Mouse (Mus musculus) CH12.LX (cell line): ENCODE data around the gene Dhx15. TPM values are rescaled to one million over a fixed set of nuclear protein-coding genes. Genes with fewer than 3 reads are reported as not detected.

ENCODE experiments used
- DNase-seq: peaks from one replicate; pipeline ENCODE4 v3.0.0-alpha.2; 2013; ENCODE audit errors: extremely low read depth
- H3K27ac ChIP-seq: 2 replicates; pipeline ENCODE4 v1.5.1; 2012; ENCODE audit warnings: low read depth, mild to moderate bottlenecking, control low read depth, moderate library complexity; ENCODE audit not compliant: insufficient read depth
- H3K27me3 ChIP-seq: replicated peaks from 2 replicates; pipeline ENCODE3; 2012; ENCODE audit warnings: inconsistent platforms
- H3K36me3 ChIP-seq, 2 experiments: replicated peaks in 1 of 2; 2 replicates each; pipeline versions ENCODE3 to v1.6.1; 2012; ENCODE audit warnings: inconsistent platforms in 1 of 2, low read length in 1 of 2, mild to moderate bottlenecking in 1 of 2, mixed read lengths in 1 of 2, moderate library complexity in 1 of 2; ENCODE audit not compliant: control insufficient read depth in 1 of 2, insufficient read depth in 1 of 2
- H3K4me1 ChIP-seq, 2 experiments: 2 replicates each; pipeline ENCODE4 v1.6.1; 2012; ENCODE audit warnings: inconsistent platforms in 1 of 2, moderate library complexity in 1 of 2; ENCODE audit not compliant: insufficient read depth in 2 of 2, control insufficient read depth in 1 of 2
- H3K4me2 ChIP-seq: 2 replicates; pipeline ENCODE4 v1.6.1; 2012; ENCODE audit warnings: low read depth, mild to moderate bottlenecking, control low read depth; ENCODE audit not compliant: poor library complexity, insufficient read depth, severe bottlenecking
- H3K4me3 ChIP-seq, 3 experiments: fragments of 150-350 bp in 1 of 3; sonication (generic) in 1 of 3; replicated peaks in 1 of 3; 2 replicates each; pipeline versions ENCODE3 to v1.5.1; 2011 to 2012; ENCODE audit warnings: low read depth in 2 of 3, low read length in 2 of 3, mild to moderate bottlenecking in 2 of 3, moderate library complexity in 2 of 3, control low read depth in 1 of 3, improper control_type of control experiment in 1 of 3, inconsistent platforms in 1 of 3, mixed read lengths in 1 of 3; ENCODE audit not compliant: poor library complexity in 1 of 3
- H3K79me2 ChIP-seq: replicated peaks from 2 replicates; pipeline ENCODE4 v1.6.1; 2012; ENCODE audit warnings: mild to moderate bottlenecking, moderate library complexity; ENCODE audit not compliant: control insufficient read depth, poor library complexity, insufficient read depth, severe bottlenecking; ENCODE audit errors: extremely low read depth
- H3K9ac ChIP-seq: 2 replicates; pipeline ENCODE4 v1.6.1; 2012; ENCODE audit warnings: low read depth, mild to moderate bottlenecking, control low read depth, moderate library complexity; ENCODE audit not compliant: insufficient read depth
- H3K9me3 ChIP-seq: replicated peaks from 2 replicates; pipeline ENCODE3; 2012; ENCODE audit warnings: low read length, inconsistent platforms, mixed read lengths
- CHD1 ChIP-seq: IDR thresholded peaks from 2 replicates; pipeline ENCODE4 v1.6.1; 2012; ENCODE audit warnings: low read depth, low read length, improper control_type of control experiment, inconsistent platforms
- CHD2 ChIP-seq: IDR thresholded peaks from 2 replicates; pipeline ENCODE4 v1.6.1; 2011; ENCODE audit warnings: low read length, improper control_type of control experiment
- CTCF ChIP-seq, 2 experiments: IDR thresholded peaks in 1 of 2; conservative IDR thresholded peaks in 1 of 2; 2 replicates each; pipeline ENCODE4 v1.5.1; 2011 to 2012; ENCODE audit warnings: low read depth in 2 of 2, low read length in 2 of 2, improper control_type of control experiment in 1 of 2, inconsistent platforms in 1 of 2, mild to moderate bottlenecking in 1 of 2, moderate library complexity in 1 of 2
- E2F4 ChIP-seq: IDR thresholded peaks from 2 replicates; pipeline ENCODE4 v1.6.1; 2011; ENCODE audit warnings: low read depth, low read length, improper control_type of control experiment; ENCODE audit not compliant: insufficient replicate concordance
- ELF1 ChIP-seq: IDR thresholded peaks from 2 replicates; pipeline ENCODE4 v1.6.1; 2014; ENCODE audit warnings: low read depth, mild to moderate bottlenecking, inconsistent platforms, low read length, improper control_type of control experiment
- ETS1 ChIP-seq: conservative IDR thresholded peaks from 2 replicates; pipeline ENCODE4 v1.6.1; 2012; ENCODE audit warnings: low read depth, mild to moderate bottlenecking, inconsistent platforms, low read length, improper control_type of control experiment, moderate library complexity
- GABPA ChIP-seq: IDR thresholded peaks from 2 replicates; pipeline ENCODE4 v1.6.1; 2012; ENCODE audit warnings: low read depth, low read length, improper control_type of control experiment, inconsistent platforms; ENCODE audit not compliant: insufficient replicate concordance
- HCFC1 ChIP-seq: IDR thresholded peaks from 2 replicates; pipeline ENCODE4 v1.6.1; 2012; ENCODE audit warnings: low read depth, mild to moderate bottlenecking, inconsistent platforms, low read length, improper control_type of control experiment
- JUND ChIP-seq: conservative IDR thresholded peaks from 2 replicates; pipeline ENCODE4 v1.6.1; 2011; ENCODE audit warnings: low read depth, low read length, improper control_type of control experiment
- KAT2A ChIP-seq: IDR thresholded peaks from 2 replicates; pipeline ENCODE4 v1.6.1; 2012; ENCODE audit warnings: low read length, improper control_type of control experiment, inconsistent platforms; ENCODE audit not compliant: insufficient replicate concordance
- MAFK ChIP-seq: IDR thresholded peaks from 2 replicates; pipeline ENCODE4 v1.6.1; 2011; ENCODE audit warnings: low read length, improper control_type of control experiment; ENCODE audit not compliant: insufficient replicate concordance
- MAX ChIP-seq: IDR thresholded peaks from 2 replicates; pipeline ENCODE4 v1.6.1; 2011; ENCODE audit warnings: low read length, improper control_type of control experiment
- MAZ ChIP-seq: IDR thresholded peaks from 2 replicates; pipeline ENCODE4 v1.6.1; 2012; ENCODE audit warnings: low read depth, mild to moderate bottlenecking, inconsistent platforms, low read length, improper control_type of control experiment, moderate library complexity
- MEF2A ChIP-seq: IDR thresholded peaks from 2 replicates; pipeline ENCODE4 v1.6.1; 2014; ENCODE audit warnings: low read depth, mild to moderate bottlenecking, inconsistent platforms, low read length, improper control_type of control experiment, borderline replicate concordance
- MXI1 ChIP-seq: IDR thresholded peaks from 2 replicates; pipeline ENCODE4 v1.6.1; 2011; ENCODE audit warnings: mild to moderate bottlenecking, low read depth, low read length, improper control_type of control experiment
- NELFE ChIP-seq: IDR thresholded peaks from 2 replicates; pipeline ENCODE4 v1.6.1; 2011; ENCODE audit warnings: low read depth, low read length, improper control_type of control experiment
- NRF1 ChIP-seq: IDR thresholded peaks from 2 replicates; pipeline ENCODE4 v1.6.1; 2014; ENCODE audit warnings: low read depth, mild to moderate bottlenecking, inconsistent platforms, low read length, improper control_type of control experiment, moderate library complexity
- PAX5 ChIP-seq: IDR thresholded peaks from 2 replicates; pipeline ENCODE4 v1.6.1; 2012; ENCODE audit warnings: low read length, inconsistent platforms, mixed read lengths
- POLR2A ChIP-seq: IDR thresholded peaks from 2 replicates; pipeline ENCODE4 v1.6.1; 2011; ENCODE audit warnings: low read depth, mild to moderate bottlenecking, improper control_type of control experiment, low read length
- POLR2AphosphoS2 ChIP-seq: IDR thresholded peaks from 2 replicates; pipeline ENCODE4 v1.6.1; 2011; ENCODE audit warnings: low read depth, low read length, improper control_type of control experiment
- RAD21 ChIP-seq: IDR thresholded peaks from 2 replicates; pipeline ENCODE4 v1.6.1; 2011; ENCODE audit warnings: low read depth, mild to moderate bottlenecking, low read length, improper control_type of control experiment, moderate library complexity
- RCOR1 ChIP-seq: conservative IDR thresholded peaks from 2 replicates; pipeline ENCODE4 v1.6.1; 2012; ENCODE audit warnings: low read depth, mild to moderate bottlenecking, inconsistent platforms, low read length, improper control_type of control experiment
- SIN3A ChIP-seq: IDR thresholded peaks from 2 replicates; pipeline ENCODE4 v1.6.1; 2012; ENCODE audit warnings: low read length, improper control_type of control experiment, inconsistent platforms
- SMC3 ChIP-seq: IDR thresholded peaks from 2 replicates; pipeline ENCODE4 v1.6.1; 2011; ENCODE audit warnings: low read depth, low read length, improper control_type of control experiment
- TCF12 ChIP-seq: IDR thresholded peaks from 2 replicates; pipeline ENCODE4 v1.6.1; 2014; ENCODE audit warnings: low read depth, mild to moderate bottlenecking, inconsistent platforms, low read length, improper control_type of control experiment
- ZC3H11A ChIP-seq: IDR thresholded peaks from 2 replicates; pipeline ENCODE4 v1.6.1; 2012; ENCODE audit warnings: low read depth, mild to moderate bottlenecking, inconsistent platforms, low read length, improper control_type of control experiment
- ZKSCAN1 ChIP-seq: IDR thresholded peaks from 2 replicates; pipeline ENCODE4 v1.6.1; 2012; ENCODE audit warnings: low read depth, inconsistent platforms, low read length, improper control_type of control experiment, borderline replicate concordance
- ZMIZ1 ChIP-seq: IDR thresholded peaks from 2 replicates; pipeline ENCODE4 v1.6.1; 2012; ENCODE audit warnings: low read depth, mild to moderate bottlenecking, inconsistent platforms, low read length, improper control_type of control experiment
- ZNF384 ChIP-seq: IDR thresholded peaks from 2 replicates; pipeline ENCODE4 v1.6.1; 2012; ENCODE audit warnings: low read depth, low read length, improper control_type of control experiment, inconsistent platforms
- dilution Hi-C: fragments of 300-500 bp; cut with MboI; formaldehyde crosslinking; loops from 2 replicates; pipeline ENCODE4 v1.14.3; 2020; ENCODE audit warnings: low sequenced_read_pairs; ENCODE audit not compliant: extremely low pct_unique_long_range_greater_than_20kb, extremely low pct_ligation_motif_present
- in situ Hi-C: fragments of 300-500 bp; cut with MboI; formaldehyde crosslinking; loops from 3 replicates; pipeline ENCODE4 v1.14.3; 2019; ENCODE audit warnings: low sequenced_read_pairs, low pct_ligation_motif_present, low pct_unique_long_range_greater_than_20kb, mixed read lengths
- polyA plus RNA-seq: library from polyadenylated mRNA; unstranded; fragments of >175 nt; gene quantifications from 2 replicates; pipeline ENCODE4 v1.2.1, GENCODE M21; 2012; ENCODE audit warnings: low read depth; ENCODE audit not compliant: insufficient read length
- total RNA-seq, 2 experiments: library from RNA; depleted of rRNA; stranded (reverse); fragments of 300-350 nt in 1 of 2; fragments of >200 nt in 1 of 2; gene quantifications; 2 replicates each; pipeline ENCODE4 v1.2.3; 2012 to 2014

Gene Dhx15
- total RNA-seq (2012; rRNA removed): 101 and 136 TPM in 2 replicates
- 355 and 441 TPM in 2 replicates for total RNA-seq (2014; rRNA removed)
- polyA plus RNA-seq: 259 and 287 TPM in 2 replicates

GRCm38 (mm10) chr5:52190371-52191179, at the start of gene Dhx15:
Gene Dhx15, minus strand, starts transcription at chr5:52190514.
- dilution Hi-C loops: no loop called here

GRCm38 (mm10) chr5:52238877-52239276, 48.6 kb upstream of the Dhx15 start:
- H3K36me3 ChIP-seq: no peaks in the 10 kb centered on the region
- no peak overlapping the region for H3K4me3 ChIP-seq
- TF ChIP-seq RAD21 (no peak), ZNF384 (no peak), POLR2A (no peak), CHD1 (no peak), MAX (no peak), SMC3 (no peak), SIN3A (no peak), MAFK (no peak), ETS1 (no peak), PAX5 (no peak), ZKSCAN1 (no peak), RCOR1 (no peak), ELF1 (no peak), NELFE (no peak)
- no peaks in the 10 kb centered on the region for H3K27me3 ChIP-seq
- in situ Hi-C loops (loop anchor here (10.0 kb wide), 1 partner anchor 124 kb away; no protein-coding TSS in a partner anchor), dilution Hi-C loops (no loop called here)
- H3K9me3 ChIP-seq: no peaks in the 10 kb centered on the region
- peaks cover 0 to 7% of the 10 kb centered on the region in 2 experiments; a peak in 1 of 4 replicates for H3K4me1 ChIP-seq
- no peak overlapping the region for H3K4me2 ChIP-seq
- no peak overlapping the region for H3K27ac ChIP-seq
- H3K79me2 ChIP-seq: no peaks in the 10 kb centered on the region
- no peak for DNase-seq
- H3K9ac ChIP-seq: no peak overlapping the region

More at GRCm38 (mm10) chr5:52190371-52191179, at the start of gene Dhx15:
- Histone ChIP-seq H3K27ac (peak within 1 kb of the TSS; percentile 66), H3K9ac (peak within 1 kb of the TSS; percentile 98), H3K79me2 (peaks cover 45% of the 10 kb centered on the region), H3K27me3 (no peaks in the 10 kb centered on the region), H3K4me2 (peak within 1 kb of the TSS; percentile 82), H3K36me3 (peaks cover 9 to 21% of the 10 kb centered on the region in 2 experiments), H3K4me3 (peak within 1 kb of the TSS; percentile 86 to 100 (median 92)), H3K9me3 (no peaks in the 10 kb centered on the region), H3K4me1 (peaks cover 2 to 26% of the 10 kb centered on the region in 2 experiments; a peak in 3 of 4 replicates)
- DNase-seq: peak; percentile 90
- TF ChIP-seq CHD2 (no peak), HCFC1 (peak; percentile 39; the same call in 1 of the 2 replicates), POLR2AphosphoS2 (peak; percentile 27; the same call in 1 of the 2 replicates), NELFE (peak; percentile 73; the same call in 1 of the 2 replicates), CTCF (conservative IDR thresholded peaks at IDR 0.05 in 1 of 2, IDR thresholded peaks at IDR 0.05 in 1 of 2; ENCODE audit: low read depth in 2 of 2, low read length in 2 of 2) (peak in 1 of 2 experiments; percentile 9; a peak in 1 of 4 replicates), MAZ (no peak), JUND (no peak), NRF1 (peak; percentile 71), ZMIZ1 (peak; percentile 65), MAFK (no peak), MEF2A (no peak), POLR2A (peak; percentile 82), MXI1 (peak; percentile 92), SIN3A (peak; percentile 94), GABPA (no peak), KAT2A (0 out of 2 replicates have a peak, but pooled peaks have one; percentile 24), TCF12 (peak; percentile 77; the same call in 1 of the 2 replicates), ZC3H11A (no peak), E2F4 (0 out of 2 replicates have a peak, but pooled peaks have one; percentile 71), MAX (0 out of 2 replicates have a peak, but pooled peaks have one; percentile 25), ELF1 (0 out of 2 replicates have a peak, but pooled peaks have one; percentile 19)
- in situ Hi-C loops: no loop called here
